Mouse (Mus musculus): ENCODE measurements at regions not wholly inside any gene's neighbourhood (a gene's known extent, or its start where the extent isn't known, plus 50 kb on each side); places are given as distances from the start of the nearest gene placed in this dataset.
"Not testable (repeated sequence)": the region's sequence is repeated elsewhere in the genome, so short reads cannot be mapped to it uniquely, and the experiment has no call there.

GRCm38 (mm10) chr3:21735688-21736087 lies 340.8 kb upstream of the Tbl1xr1 start:
- H3K9ac ChIP-seq (replicated peaks; ENCODE audit: low read depth, low read length); H3K9me3 ChIP-seq (ENCODE audit: control insufficient read depth, low read length); H3K27ac ChIP-seq (ENCODE audit: low read depth, low read length); H3K36me3 ChIP-seq (ENCODE audit: control insufficient read depth, insufficient read depth, low read length); H3K27me3 ChIP-seq (ENCODE audit: control insufficient read depth, insufficient read depth, low read length); H3K4me3 ChIP-seq (ENCODE audit: low read depth, low read length); H3K4me2 ChIP-seq (ENCODE audit: low read depth, low read length); H3K4me1 ChIP-seq (ENCODE audit: control insufficient read depth, insufficient read depth, low read length); ATAC-seq (ENCODE audit: low read depth): not testable (repeated sequence)
- 98% methylated on average over 2 of the region's 2 CpGs for WGBS

GRCm38 (mm10) chr3:21739720-21740119 lies 336.7 kb upstream of the Tbl1xr1 start:
- WGBS: 82% methylated on average over 4 of the region's 4 CpGs
- H3K9me3 ChIP-seq (ENCODE audit: control insufficient read depth, low read length): no peaks in the 10 kb centered on the region

GRCm38 (mm10) chr3:21744107-21744506 lies 332.3 kb upstream of the Tbl1xr1 start:
- 96% methylated on average over 1 of the region's 1 CpGs for WGBS
- H3K27ac ChIP-seq (ENCODE audit: low read depth, low read length): no peak overlapping the region
- no peaks in the 10 kb centered on the region for H3K4me1 ChIP-seq (ENCODE audit: control insufficient read depth, insufficient read depth, low read length)
- H3K4me2 ChIP-seq (ENCODE audit: low read depth, low read length): no peak overlapping the region
- no peak overlapping the region for H3K4me3 ChIP-seq (ENCODE audit: low read depth, low read length)
- H3K9ac ChIP-seq (replicated peaks; ENCODE audit: low read depth, low read length): no peak overlapping the region
- ATAC-seq (ENCODE audit: low read depth): no peak
- no peaks in the 10 kb centered on the region for H3K27me3 ChIP-seq (ENCODE audit: control insufficient read depth, insufficient read depth, low read length)
- H3K36me3 ChIP-seq (ENCODE audit: control insufficient read depth, insufficient read depth, low read length): no peaks in the 10 kb centered on the region
- H3K9me3 ChIP-seq (ENCODE audit: control insufficient read depth, low read length): no peaks in the 10 kb centered on the region

More at GRCm38 (mm10) chr3:21739720-21740119, 336.7 kb upstream of the Tbl1xr1 start:
- no peak overlapping the region for H3K4me3 ChIP-seq (ENCODE audit: low read depth, low read length)
- no peaks in the 10 kb centered on the region for H3K27me3 ChIP-seq (ENCODE audit: control insufficient read depth, insufficient read depth, low read length)
- no peaks in the 10 kb centered on the region for H3K36me3 ChIP-seq (ENCODE audit: control insufficient read depth, insufficient read depth, low read length)
- H3K4me2 ChIP-seq (ENCODE audit: low read depth, low read length): no peak overlapping the region
- no peak overlapping the region for H3K9ac ChIP-seq (replicated peaks; ENCODE audit: low read depth, low read length)
- no peak for ATAC-seq (ENCODE audit: low read depth)
- H3K27ac ChIP-seq (ENCODE audit: low read depth, low read length): no peak overlapping the region
- no peaks in the 10 kb centered on the region for H3K4me1 ChIP-seq (ENCODE audit: control insufficient read depth, insufficient read depth, low read length)

GRCm38 (mm10) chr3:21760516-21761218 lies 315.8 kb upstream of the Tbl1xr1 start:
- no peak overlapping the region for H3K4me3 ChIP-seq (ENCODE audit: low read depth, low read length)
- 87% methylated on average over 2 of the region's 2 CpGs for WGBS
- no peak for ATAC-seq (ENCODE audit: low read depth)
- no peaks in the 10 kb centered on the region for H3K4me1 ChIP-seq (ENCODE audit: control insufficient read depth, insufficient read depth, low read length)
- no peak overlapping the region for H3K27ac ChIP-seq (ENCODE audit: low read depth, low read length)
- no peak overlapping the region for H3K9ac ChIP-seq (replicated peaks; ENCODE audit: low read depth, low read length)
- no peaks in the 10 kb centered on the region for H3K9me3 ChIP-seq (ENCODE audit: control insufficient read depth, low read length)
- no peaks in the 10 kb centered on the region for H3K36me3 ChIP-seq (ENCODE audit: control insufficient read depth, insufficient read depth, low read length)
- no peaks in the 10 kb centered on the region for H3K27me3 ChIP-seq (ENCODE audit: control insufficient read depth, insufficient read depth, low read length)
- no peak overlapping the region for H3K4me2 ChIP-seq (ENCODE audit: low read depth, low read length)

GRCm38 (mm10) chr3:21761219-21761600 lies 315.2 kb upstream of the Tbl1xr1 start:
- Histone ChIP-seq H3K36me3 (ENCODE audit: control insufficient read depth, insufficient read depth, low read length) (no peaks in the 10 kb centered on the region), H3K4me2 (ENCODE audit: low read depth, low read length) (no peak overlapping the region), H3K27me3 (ENCODE audit: control insufficient read depth, insufficient read depth, low read length) (no peaks in the 10 kb centered on the region), H3K4me3 (ENCODE audit: low read depth, low read length) (no peak overlapping the region), H3K9ac (replicated peaks; ENCODE audit: low read depth, low read length) (no peak overlapping the region), H3K9me3 (ENCODE audit: control insufficient read depth, low read length) (no peaks in the 10 kb centered on the region), H3K4me1 (ENCODE audit: control insufficient read depth, insufficient read depth, low read length) (no peaks in the 10 kb centered on the region), H3K27ac (ENCODE audit: low read depth, low read length) (no peak overlapping the region)
- ATAC-seq (ENCODE audit: low read depth): no peak

- Histone ChIP-seq H3K4me3 (ENCODE audit: low read depth, low read length) (no peak overlapping the region), H3K9ac (replicated peaks; ENCODE audit: low read depth, low read length) (no peak overlapping the region), H3K4me2 (ENCODE audit: low read depth, low read length) (no peak overlapping the region), H3K36me3 (ENCODE audit: control insufficient read depth, insufficient read depth, low read length) (no peaks in the 10 kb centered on the region), H3K27me3 (ENCODE audit: control insufficient read depth, insufficient read depth, low read length) (no peaks in the 10 kb centered on the region), H3K9me3 (ENCODE audit: control insufficient read depth, low read length) (no peaks in the 10 kb centered on the region), H3K4me1 (ENCODE audit: control insufficient read depth, insufficient read depth, low read length) (no peaks in the 10 kb centered on the region), H3K27ac (ENCODE audit: low read depth, low read length) (no peak overlapping the region)
- 77% methylated on average over 3 of the region's 3 CpGs for WGBS
- no peak for ATAC-seq (ENCODE audit: low read depth)
Observed at GRCm38 (mm10) chr3:21761909-21762308, 314.5 kb upstream of the Tbl1xr1 start.

DNA sequence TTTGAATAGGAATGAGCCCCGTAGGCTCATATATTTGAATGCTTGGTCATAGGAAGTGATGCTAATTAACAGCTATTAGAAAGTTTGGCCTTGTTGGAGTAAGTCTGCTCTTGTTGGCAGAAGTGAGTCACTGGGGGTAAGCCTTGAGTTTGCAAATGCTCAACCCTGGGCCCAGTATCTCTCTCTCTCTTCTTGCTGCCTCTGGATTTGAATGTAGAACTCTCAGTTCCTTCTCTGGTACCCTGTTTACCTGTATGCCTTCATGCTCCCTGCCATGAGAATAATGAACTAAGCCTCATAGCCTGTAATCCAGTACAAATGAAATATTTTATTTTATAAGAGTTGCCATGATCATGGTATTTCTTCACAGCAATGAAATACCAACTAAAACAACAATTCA lies 308.4 kb upstream of the Tbl1xr1 start:
- no peak for ATAC-seq (ENCODE audit: low read depth)
- Histone ChIP-seq H3K4me3 (ENCODE audit: low read depth, low read length) (no peak overlapping the region), H3K4me1 (ENCODE audit: control insufficient read depth, insufficient read depth, low read length) (no peaks in the 10 kb centered on the region), H3K36me3 (ENCODE audit: control insufficient read depth, insufficient read depth, low read length) (no peaks in the 10 kb centered on the region), H3K4me2 (ENCODE audit: low read depth, low read length) (no peak overlapping the region), H3K27ac (ENCODE audit: low read depth, low read length) (no peak overlapping the region), H3K27me3 (ENCODE audit: control insufficient read depth, insufficient read depth, low read length) (no peaks in the 10 kb centered on the region), H3K9me3 (ENCODE audit: control insufficient read depth, low read length) (no peaks in the 10 kb centered on the region), H3K9ac (replicated peaks; ENCODE audit: low read depth, low read length) (no peak overlapping the region)
- WGBS: 93% methylated on average over 1 of the region's 1 CpGs

GRCm38 (mm10) chr3:21769920-21770547 lies 306.4 kb upstream of the Tbl1xr1 start:
- Histone ChIP-seq H3K4me2 (ENCODE audit: low read depth, low read length) (no peak overlapping the region), H3K9ac (replicated peaks; ENCODE audit: low read depth, low read length) (no peak overlapping the region), H3K27ac (ENCODE audit: low read depth, low read length) (no peak overlapping the region), H3K36me3 (ENCODE audit: control insufficient read depth, insufficient read depth, low read length) (no peaks in the 10 kb centered on the region), H3K4me1 (ENCODE audit: control insufficient read depth, insufficient read depth, low read length) (no peaks in the 10 kb centered on the region), H3K9me3 (ENCODE audit: control insufficient read depth, low read length) (no peaks in the 10 kb centered on the region), H3K27me3 (ENCODE audit: control insufficient read depth, insufficient read depth, low read length) (no peaks in the 10 kb centered on the region), H3K4me3 (ENCODE audit: low read depth, low read length) (no peak overlapping the region)
- WGBS: 69% methylated on average over 9 of the region's 9 CpGs
- ATAC-seq (ENCODE audit: low read depth): no peak

DNA sequence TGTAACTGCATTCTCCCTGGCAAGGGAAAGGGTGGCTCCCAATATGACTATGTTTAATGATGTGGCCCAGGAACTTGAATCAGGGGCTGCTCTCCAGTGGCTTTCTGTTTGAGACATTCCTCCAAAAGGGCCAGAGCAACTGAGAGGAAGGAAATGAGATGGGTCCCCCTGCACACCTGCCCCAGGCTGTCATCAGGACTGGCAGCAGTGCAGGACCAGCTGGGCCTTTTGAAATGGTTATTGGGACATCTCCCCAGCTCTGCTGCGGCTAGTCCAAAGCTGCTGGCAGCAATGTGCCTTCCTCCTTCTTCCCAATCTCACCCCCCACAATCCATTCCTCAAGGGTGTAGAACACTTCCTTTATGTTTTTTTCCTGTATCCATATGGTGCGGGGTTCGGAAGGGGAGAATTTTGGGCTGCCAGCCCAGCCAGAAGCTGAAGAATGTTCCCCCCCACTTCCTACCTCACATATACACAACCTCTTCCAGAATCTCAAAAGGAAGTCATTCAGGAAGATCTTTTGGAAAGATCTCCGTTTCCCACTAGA lies 304.6 kb upstream of the Tbl1xr1 start:
- Histone ChIP-seq H3K27me3 (ENCODE audit: control insufficient read depth, insufficient read depth, low read length) (no peaks in the 10 kb centered on the region), H3K4me1 (ENCODE audit: control insufficient read depth, insufficient read depth, low read length) (no peaks in the 10 kb centered on the region), H3K9ac (replicated peaks; ENCODE audit: low read depth, low read length) (no peak overlapping the region), H3K4me2 (ENCODE audit: low read depth, low read length) (no peak overlapping the region), H3K9me3 (ENCODE audit: control insufficient read depth, low read length) (no peaks in the 10 kb centered on the region), H3K27ac (ENCODE audit: low read depth, low read length) (no peak overlapping the region), H3K36me3 (ENCODE audit: control insufficient read depth, insufficient read depth, low read length) (no peaks in the 10 kb centered on the region), H3K4me3 (ENCODE audit: low read depth, low read length) (no peak overlapping the region)
- ATAC-seq (ENCODE audit: low read depth): no peak
- WGBS: 85% methylated on average over 4 of the region's 4 CpGs

Measured in neural tube, embryonic 14.5 days (tissue).